Mouse (Mus musculus) left cerebral cortex, adult 11 months (tissue): ENCODE results near the gene Cdh16.
"Not testable (repeated sequence)": the region's sequence is repeated elsewhere in the genome, so short reads cannot be mapped to it uniquely, and the experiment has no call there.

Source experiments
- DNase-seq: peaks from one replicate; pipeline ENCODE4 v3.0.0; 2022; ENCODE audit warnings: low spot score

The Cdh16 gene

DNA sequence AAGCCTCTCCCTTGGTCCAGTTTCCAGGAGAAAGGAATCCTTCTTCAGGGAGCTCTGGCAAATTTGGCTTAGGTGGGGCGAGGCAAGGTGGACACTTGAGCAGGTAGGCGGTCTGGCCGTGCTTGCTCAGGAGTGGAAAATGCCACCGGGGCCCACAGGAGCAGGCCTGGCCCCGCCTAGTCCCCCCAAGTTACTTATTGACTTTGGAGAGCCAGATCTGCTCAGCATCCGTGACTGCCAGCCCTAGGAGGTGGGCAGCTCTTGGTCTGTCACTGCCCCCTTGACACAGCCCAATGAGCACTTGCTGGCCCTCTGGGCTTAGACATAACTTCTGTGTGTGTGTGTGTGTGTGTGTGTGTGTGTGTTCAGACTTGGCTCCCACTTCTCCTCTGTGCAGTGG, at the start of gene Cdh16:
Cdh16 (minus strand) TSS at position 236 of the 400 bp plus-strand sequence.
- DNase-seq = no peak

DNA sequence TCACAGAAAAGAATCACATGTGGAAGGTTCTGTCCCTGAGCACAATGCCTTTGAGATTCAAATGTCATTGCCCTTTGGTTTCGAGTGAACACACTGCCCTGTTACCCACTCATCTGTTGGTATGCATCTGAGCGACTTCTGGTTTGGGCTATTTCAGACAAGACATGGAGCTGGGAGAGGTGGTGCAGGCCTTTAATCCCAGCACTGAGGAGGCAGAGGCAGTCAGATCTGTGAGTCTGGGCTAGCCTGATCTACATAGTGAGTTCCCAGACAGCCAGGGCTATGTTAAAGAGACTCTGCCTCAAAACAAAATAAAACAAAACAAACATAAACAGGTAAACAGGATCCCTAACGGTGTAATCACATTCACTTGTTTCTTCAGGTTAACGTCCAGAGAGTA, 31.4 kb upstream of the Cdh16 start:
- DNase-seq = no peak

DNA sequence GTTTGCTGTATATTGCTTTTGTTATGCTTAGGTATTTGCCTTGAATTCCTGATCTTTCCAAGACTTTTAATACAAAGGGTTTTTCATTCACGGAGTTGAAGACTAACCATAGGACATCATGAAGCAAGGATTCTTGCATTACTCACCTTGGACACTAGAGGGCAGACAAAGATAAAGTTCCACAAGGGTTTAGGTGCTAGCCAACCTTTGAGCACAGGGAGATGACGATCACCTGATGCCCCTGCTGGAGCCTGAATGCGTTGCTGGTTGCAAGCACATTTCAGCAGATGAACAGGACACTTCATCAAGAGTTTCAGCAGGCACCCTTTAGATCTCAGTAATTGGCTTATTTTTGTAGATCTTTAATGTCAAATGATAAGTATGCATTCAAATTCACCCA, 30.8 kb upstream of the Cdh16 start:
- peak; percentile 82 for DNase-seq

DNA sequence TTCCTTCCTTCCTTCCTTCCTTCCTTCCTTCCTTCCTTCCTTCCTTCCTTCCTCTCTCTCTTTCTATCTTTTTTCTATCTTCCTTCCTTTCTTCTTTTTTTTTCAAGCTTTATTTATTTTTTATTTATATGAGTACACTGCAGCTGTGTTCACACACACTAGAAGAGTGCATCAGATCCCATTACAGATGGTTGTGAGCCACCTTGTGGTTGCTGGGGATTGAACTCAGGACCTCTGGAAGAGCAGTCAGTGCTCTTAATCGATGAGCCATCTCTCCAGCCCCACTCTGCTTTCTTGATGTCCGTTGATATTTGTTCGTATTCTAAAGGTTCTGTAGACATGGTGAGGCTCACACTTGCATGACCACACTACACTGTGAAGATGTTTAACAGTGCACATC, 20.0 kb upstream of the Cdh16 start:
- DNase-seq = not testable (repeated sequence)

DNA sequence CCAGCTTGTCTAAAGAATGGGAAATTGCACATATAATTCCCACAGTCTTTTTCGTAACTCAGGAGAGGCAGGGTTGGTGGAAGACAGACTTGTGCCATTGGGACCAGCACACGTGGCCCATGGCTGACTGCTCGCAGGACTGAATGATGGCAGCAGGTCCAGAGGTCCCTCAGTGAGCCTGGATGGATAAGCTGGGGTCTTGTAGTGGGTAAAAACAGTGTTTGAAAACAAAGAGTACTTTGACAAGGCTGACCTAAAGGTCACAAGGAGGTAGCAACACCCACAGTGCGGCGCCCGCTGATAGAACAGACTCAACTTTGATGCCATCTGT, 18.1 kb upstream of the Cdh16 start:
- DNase-seq = no peak

DNA sequence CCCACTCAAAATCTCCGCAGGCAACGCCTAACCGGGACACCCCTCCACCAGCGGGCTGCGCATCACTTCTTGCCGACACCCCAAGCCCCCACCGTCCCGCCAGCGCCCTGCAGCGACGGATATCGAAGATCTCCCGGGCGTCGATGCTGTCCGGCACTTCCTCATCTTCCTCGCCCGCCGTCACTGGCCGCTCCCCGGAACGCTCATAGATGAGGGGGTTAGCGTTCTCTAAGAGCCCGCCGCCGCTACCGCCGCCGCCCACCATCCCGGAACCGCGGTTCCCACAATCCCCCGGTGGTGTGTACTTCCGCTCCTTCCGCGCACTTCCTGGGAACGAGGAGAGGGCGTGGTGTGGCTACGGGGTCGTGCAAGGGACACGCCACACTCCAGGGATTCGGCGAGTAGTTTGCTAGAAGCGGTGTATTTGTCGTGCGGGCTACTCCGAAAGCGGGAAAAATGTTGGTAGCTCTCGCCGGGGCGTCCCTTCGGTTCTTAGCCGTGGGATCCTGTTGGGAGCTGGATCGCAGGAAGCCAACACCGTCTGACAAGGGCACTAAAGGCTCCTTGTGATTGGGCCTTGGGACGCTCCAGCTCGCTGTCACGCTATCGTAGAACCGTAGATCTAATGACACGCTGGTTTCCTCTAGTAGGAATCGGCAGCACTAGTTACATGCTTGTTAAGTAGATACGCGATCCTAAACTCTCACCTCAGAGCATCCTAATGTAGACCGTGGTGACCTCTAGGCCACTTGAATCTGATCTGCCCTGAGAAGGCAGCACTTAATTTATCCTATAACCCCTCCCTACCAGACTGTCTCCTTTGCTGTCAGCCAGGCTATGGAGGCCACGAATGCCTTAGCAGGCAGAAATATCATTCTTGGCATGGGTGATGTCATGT, 17.5 kb upstream of the Cdh16 start, which contains the start of gene Ciao2b:
Ciao2b (minus strand) TSS at position 540 of the 898 bp plus-strand sequence.
- peak; percentile 79 for DNase-seq

DNA sequence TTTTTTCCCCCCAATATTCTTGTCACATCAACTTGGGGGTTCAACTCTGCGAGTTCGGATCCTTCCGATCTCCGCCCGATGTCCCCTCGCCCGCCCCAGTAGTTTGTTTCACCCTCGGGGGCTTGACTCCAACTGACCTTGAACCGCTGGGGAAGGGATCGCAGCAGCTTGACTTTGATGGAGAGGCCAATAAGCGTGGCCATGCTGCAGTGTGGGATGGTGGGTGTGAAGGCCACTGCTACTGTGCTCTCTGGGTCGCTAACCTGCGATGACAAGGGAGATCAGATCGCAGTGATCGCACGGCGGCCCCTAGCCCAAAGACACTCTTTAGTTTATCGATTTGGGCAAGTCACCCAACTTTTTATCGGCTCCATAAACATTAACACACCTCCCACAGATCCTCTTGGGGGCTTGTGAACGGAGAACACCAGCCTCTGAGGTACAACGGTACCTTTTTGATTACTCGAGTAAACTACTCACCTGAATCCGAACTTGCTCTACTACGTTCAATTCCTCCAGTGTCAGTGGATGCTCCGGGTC, 16.7 kb upstream of the Cdh16 start:
- no peak for DNase-seq

DNA sequence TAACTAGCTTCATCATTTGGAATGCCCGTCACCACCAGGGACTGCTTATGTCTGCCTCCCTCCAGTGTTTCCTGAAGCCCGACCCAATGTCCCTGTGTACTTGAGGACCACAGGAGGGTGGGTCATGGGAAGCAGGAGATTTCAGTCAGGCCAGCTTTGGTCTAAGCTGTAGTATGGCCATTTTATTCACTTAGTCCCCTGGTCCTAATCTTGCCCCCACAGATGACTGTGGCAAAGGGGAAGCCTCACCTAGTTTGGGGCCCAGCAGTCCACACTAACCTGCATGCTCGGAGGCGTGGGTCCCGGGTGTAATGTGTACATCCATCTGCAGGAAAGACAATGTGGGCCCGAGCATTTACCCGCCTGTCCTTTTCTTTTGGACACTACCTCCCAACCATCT, 16.0 kb upstream of the Cdh16 start:
- no peak for DNase-seq

DNA sequence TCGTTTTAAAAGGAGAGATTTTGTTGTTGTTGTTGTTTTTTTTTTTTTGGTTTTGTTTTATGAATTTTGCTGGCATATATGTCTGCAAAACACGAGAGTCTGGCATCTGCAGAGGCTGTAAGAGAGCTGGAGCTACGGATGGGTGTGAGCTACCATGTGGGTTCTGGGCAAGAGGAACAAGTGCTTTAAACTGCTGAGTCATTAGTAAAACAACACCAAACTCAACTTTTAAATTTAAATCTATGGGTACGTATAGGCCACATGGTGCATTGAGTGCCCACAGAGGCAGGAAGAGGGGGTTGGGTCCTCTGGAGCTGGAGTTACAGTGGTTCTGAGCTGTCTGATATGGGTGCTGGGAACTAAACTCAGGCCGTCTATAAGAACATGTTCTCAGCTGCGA, 13.8 kb upstream of the Cdh16 start:
- DNase-seq = no peak

DNA sequence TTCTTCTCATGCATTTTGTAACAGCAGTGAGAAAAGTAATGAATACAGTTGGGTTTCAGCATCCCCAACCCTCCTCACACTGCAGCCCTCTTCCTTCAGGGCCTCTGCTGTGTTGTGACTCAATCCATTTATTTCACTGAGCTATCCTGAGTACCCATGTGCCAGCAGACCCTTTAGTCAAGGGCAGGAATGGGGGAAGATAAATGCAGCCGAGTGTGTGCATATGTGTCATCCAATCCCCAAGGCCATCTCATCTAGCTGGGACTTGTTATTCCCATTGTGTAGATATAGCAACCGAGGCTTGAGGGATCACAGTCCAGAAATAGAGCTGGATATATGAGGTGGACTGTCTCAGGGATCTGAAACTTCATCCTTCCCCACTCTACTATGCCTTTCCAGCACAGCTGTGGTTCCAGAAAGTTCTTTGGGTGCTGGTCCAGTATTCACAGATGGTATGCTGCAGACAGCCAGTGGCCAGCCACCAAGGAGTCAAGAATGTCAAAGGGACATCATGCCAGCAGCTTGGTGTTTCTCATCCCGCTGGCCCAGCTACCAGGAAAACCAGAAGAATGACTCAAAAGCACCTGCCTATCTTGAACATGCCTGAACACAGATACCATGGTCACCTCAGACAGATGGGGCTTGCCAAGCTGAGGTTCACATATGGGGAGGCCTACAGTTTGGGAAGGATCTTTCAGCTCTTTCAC, 11.0 kb upstream of the Cdh16 start:
- no peak for DNase-seq

DNA sequence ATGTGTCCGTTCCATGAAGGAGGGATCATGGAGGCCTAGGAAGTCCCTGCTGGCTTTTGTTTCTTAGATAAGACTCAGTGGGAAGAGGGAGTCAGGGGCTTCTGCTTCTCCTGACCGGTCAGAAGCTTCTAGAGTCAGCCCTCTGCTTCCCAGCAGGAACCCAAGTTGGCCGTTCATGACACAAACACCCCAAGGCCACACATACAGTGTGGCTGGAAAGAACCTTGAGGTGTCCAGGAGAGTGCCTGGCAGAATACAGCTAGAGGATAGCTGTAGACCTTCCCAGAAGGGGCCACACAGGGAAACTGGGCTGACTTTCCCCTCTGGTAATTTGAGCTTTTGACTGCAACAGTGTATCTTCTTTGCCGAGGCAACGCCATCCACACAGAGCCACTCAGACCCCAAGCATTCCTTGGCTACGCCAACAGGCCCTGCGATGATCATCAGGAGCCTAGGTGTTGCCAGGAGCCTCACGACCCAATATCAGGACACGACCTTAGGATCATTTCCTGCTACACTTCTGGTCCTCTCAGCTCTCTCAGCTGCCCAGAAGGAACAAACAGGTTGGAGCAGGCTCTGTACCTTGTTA, 9.1 kb upstream of the Cdh16 start:
- DNase-seq = no peak

DNA sequence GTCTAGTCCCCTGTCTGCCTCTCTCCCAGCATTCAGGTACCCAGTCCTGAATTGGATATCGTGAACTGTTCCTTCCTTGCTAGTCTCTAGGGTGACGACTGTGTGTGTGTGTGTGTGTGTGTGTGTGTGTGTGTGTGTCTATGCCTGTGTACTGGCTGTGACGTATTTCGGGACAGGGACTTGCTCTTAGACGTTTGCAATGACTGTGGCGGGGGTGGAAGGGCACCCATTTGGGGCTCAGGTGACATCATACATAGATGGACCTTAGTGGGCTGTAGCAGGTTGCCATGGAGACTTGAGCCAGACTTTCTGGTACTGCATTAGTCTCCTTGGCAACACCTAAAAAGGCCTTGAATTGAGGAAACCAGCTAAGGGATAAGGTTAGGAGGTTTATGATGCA, 8.3 kb upstream of the Cdh16 start:
- DNase-seq = no peak

DNA sequence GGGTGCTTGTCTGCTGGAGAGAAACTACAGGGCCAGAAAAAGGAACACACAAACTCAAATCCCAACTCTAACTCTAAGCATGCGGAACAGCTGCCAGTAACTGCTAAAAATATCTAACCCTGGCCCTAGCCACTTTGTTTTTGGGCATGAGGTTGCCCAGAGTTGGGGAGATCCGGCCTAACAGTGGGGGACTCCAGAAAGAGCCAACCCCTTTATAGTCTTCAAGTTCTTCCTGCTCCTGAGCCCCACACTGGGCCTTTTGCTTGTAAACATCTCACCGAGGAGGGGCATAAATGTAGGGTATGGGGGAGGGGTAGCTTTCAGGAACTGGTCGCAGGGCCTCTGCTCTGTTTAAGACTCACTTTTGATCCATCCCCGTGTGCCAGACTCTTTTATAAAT, 7.8 kb upstream of the Cdh16 start:
- no peak for DNase-seq

DNA sequence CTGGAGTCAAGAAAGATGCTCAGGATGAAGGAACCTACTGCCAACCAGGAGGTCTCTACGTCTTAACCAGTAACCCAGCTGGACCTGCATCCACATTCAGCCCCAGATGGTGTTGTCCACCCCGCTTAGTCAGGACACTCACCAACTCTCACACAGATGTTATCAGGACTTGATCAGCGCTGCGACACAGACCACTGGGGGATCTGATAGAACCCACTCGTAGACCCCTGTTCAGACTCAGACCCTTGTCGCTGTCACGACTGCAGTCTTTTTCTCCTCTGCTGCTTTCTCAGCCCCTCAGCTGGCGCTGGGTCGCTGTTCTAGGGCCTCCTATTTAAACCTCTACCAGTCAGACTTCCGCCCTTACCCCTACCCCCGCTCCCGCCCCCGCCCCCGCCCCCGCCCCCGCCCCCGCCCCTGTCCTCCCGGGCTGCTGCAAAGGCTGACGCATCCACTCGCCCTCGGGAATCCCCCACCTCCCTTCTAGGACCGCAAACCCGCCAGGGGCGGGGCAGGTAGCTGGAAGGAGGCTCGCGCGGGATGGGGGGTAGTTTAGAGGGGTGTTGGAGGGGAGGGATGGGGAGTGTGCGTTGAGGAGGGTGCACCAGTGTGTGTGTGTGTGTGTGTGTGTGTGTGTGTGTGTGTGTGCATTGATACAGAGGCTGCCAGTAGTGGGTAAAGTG, 6.9 kb upstream of the Cdh16 start, which contains the start of gene Rrad:
Rrad (minus strand) TSS at position 347 of the 683 bp plus-strand sequence.
- no peak for DNase-seq

DNA sequence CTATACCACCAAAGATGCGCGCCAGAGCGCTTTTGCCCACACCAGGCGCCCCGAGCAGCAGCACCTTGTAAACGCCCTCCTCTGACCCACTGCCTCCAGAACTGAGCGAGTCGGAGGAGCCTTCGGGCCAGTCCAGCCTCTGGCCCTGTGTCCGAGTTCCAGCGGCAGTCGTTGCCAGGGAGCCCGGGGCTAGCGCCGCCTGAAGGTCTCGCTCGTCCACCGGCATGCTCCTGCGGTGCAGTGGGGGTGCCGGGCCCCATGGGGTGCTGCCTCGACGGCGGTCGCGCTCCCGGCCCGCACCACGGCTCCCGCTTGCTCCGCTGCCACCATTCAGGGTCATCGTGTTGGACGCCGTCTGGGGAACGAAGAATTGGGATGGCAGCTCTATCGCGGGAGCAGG, 6.4 kb upstream of the Cdh16 start:
- DNase-seq = no peak

DNA sequence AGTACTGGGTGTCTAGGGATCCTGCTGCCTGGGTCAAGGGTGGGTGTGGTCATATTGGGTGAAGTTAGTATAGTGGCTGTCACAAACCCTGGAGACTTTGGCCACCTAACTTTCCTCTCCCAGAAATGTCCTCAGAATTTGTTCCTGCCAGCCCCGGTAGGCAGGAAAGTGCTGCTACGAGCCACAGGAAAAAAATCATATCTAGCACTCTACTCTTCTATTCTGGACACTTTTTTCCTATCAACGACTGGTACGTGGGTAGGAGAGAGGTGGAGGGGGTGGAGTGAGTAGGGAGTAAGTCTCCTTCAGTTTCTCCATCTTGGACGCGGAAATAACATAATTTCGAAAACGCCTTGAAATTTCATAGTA, 5.9 kb upstream of the Cdh16 start:
- DNase-seq = no peak

DNA sequence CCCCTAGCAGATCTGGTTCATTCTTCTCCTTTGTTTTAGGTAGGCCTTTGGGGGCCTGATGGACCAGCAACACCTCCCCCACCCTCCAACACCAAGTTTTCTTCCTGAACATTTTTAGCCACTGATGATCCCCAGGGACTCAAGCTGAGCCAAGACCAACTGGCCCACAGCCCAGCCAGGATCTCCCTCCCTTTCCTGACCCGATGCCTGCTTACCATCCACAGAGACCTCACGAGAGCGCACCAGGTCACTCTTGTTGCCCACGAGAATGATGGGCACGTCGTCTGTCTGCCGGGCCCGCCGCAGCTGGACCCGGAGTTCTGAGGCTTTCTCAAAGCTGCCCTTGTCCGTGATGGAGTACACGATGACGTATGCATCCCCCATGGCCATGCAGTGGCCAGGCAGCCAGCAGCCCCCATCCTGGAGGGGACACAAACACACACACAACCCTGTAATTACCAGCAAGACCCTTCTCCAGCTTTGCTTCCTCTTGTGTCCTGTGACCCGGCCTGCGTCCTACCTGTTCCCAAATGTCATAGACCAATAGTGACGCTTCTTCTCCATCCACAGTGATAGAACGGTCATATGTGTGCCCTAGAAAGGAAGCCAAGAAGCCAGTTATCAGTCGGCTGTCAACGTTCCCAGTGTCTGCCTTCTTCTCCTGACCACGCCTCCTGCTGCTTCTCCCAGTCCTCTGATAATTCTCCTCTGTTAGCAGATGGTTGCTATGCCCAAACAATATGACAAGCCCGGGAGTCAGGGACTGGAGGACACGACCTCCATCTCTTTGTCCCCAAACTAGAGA, 5.3 kb upstream of the Cdh16 start:
- DNase-seq = no peak

DNA sequence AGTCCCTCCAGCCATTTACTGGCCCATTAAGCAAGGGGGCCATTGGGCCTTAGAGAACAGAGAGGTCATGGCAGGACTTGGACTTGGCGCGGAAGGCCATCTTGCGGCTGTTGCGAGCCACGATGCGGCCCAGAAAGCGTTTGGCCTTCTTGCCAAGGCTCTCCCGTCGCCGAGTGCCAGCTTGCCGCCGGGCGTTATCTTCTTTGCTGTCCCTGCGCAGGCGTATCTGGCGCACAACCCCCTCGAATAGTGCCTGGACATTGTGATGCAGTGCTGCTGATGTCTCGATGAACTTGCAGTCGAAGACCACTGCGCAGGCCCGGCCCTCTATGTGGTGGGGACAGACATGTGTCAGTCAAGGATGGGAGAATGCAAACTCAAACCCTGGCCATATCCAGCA, 4.2 kb upstream of the Cdh16 start:
- DNase-seq = no peak

DNA sequence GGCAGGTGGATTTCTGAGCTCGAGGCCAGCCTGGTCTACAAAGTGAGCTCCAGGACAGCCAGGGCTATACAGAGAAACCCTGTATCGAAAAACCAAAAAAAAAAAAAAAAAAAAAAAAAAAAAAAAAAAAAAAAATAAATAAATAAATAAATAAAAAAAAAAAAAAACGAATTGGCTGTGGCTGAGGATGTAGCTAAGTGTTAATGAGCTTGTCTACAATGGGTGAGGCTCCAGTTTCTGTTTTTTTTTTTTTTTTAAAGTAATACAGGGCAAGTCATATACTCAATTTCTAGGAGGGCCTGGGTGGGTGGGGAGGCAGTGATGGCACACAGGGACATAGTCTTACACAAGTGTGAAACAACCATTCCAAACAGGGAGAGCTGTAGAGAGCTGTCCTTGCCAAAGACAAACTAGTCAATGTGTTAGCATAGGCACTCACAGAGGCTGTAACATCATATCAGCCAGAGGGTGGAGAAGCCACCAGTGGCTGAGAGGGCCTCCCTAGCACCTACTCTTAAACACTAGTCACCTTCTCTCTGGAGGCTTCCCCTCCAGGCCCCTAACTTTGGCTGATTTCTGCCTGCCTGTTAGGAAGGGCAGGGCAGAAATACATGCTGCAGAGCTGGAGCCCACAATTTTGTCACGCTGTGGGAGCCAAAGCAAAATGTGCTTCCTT, 3.0 kb upstream of the Cdh16 start:
- no peak for DNase-seq

DNA sequence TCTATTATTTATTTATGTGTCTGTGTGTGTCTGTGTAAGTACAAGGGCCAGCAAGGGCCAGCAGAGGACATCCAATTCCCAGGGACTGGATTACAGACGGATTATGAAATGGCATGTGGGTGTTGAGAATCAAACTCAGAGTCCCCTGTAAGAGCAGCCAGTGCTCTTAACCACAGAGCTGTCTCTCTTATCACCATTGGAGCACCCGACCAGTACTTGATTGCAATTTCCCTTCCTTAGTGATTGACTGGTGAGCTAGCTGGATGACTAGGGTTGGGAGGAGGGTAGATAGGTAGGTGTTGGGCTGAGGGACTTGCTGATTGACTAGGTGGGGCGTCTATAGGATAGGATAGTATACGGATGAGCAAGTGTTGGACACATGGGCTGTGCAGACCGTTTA, 3.4 kb downstream of the Cdh16 start:
- DNase-seq = no peak

DNA sequence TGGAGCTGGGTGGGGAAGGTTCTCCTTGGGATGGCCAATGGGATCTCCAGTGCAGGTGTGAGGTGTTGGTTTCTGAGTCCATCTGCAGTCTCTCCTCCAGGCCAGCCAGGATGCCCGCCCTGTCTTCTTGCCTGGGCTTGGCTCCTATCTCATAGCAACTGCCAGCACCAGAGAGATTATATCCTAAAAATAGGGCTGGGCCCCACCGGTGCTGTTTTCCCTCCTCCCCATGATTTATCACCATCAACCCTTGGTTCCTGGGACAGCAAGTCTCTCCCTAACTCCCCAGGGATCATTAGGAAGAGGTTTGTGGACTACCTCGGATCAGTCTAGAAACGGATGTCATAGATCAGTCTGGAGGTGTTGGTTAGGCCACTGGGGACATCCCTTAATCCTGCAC, 11.1 kb downstream of the Cdh16 start:
- no peak for DNase-seq
